Mouse (Mus musculus) liver, postnatal 0 days (tissue): ENCODE measurements around the gene Cebpa.

Experiments used
- CTCF ChIP-seq: sonication (generic); IDR thresholded peaks from 2 replicates; pipeline ENCODE4 v1.5.1; 2016; ENCODE audit warnings: antibody characterized with exemption, low read depth
- EP300 ChIP-seq: IDR thresholded peaks from 2 replicates; pipeline ENCODE4 v1.6.1; 2016; ENCODE audit warnings: antibody characterized with exemption, low read depth, mild to moderate bottlenecking

- TF ChIP-seq CTCF = no peak
- TF ChIP-seq EP300 = no peak
Measured at GRCm38 (mm10) chr7:35162443-35162842, 43.4 kb downstream of the Cebpa start.
